In genomic region chr3:142640201-142640600, GRCm38 (mm10) we compare ENCODE assay signal across 9 mouse cellular contexts. TPM values are rescaled to one million over a fixed set of nuclear protein-coding genes. Genes with fewer than 3 reads are reported as not detected.
DNase-seq lines count a peak whose midpoint lies in the region; ATAC-seq and TF ChIP-seq lines count a peak whose summit lies in the region.
"Had no signal": no experiment of that assay in that cellular context is flagged by ENCODE, and none has a peak within 500 bp of the region (broad histone marks: within the 10 kb centered on the region; RNA-seq: fewer than 3 reads in every experiment).

No protein-coding gene starts in this region.

- 0 out of 2 replicates have a peak overlapping the region, but pooled peaks have one; percentile 12 for H3K4me2 ChIP-seq in liver, embryonic 16.5 days (ENCODE audit: low read depth, low read length)
- H3K4me2 ChIP-seq: hindbrain, embryonic 15.5 days had no signal

- no peaks in the 10 kb centered on the region for H3K4me1 ChIP-seq in MEL (ENCODE audit: control insufficient read depth in 1 of 2, insufficient read depth in 2 of 2, low read length in 2 of 2)
- H3K4me1 ChIP-seq in liver, embryonic 16.5 days (ENCODE audit: control insufficient read depth, low read depth, low read length) = no peaks in the 10 kb centered on the region
- H3K4me1 ChIP-seq: hindbrain, embryonic 15.5 days had no signal

- ATAC-seq in liver, embryonic 16.5 days (ENCODE audit: low read depth) = no peak
- peak; percentile 69 for ATAC-seq in neutrophil, adult 5-6 weeks (ENCODE audit: extremely low read depth, insufficient number of reproducible peaks, low FRiP score, poor library complexity, severe bottlenecking)

- no peak overlapping the region for H3K9ac ChIP-seq in MEL (ENCODE audit: control insufficient read depth, low read depth, low read length, poor library complexity, severe bottlenecking)
- no peak overlapping the region for H3K9ac ChIP-seq in liver, embryonic 16.5 days (ENCODE audit: low read depth, low read length)
- H3K9ac ChIP-seq: hindbrain, embryonic 15.5 days had no signal

- DNase-seq in 416B (ENCODE audit: low read depth) (peak; percentile 74), MEL (ENCODE audit: low read depth, low spot score) (peak; percentile 63)
- peak; percentile 44 to 49 for DNase-seq in cerebellum, postnatal 36 days
- peak; percentile 56 to 86 for DNase-seq in heart, adult 18-20 months
- DNase-seq in kidney, adult 9 months = peak; percentile 77
- DNase-seq in urinary bladder, postnatal 14 days (ENCODE audit: low spot score) = peak; percentile 72

- H3K9me3 ChIP-seq in MEL (replicated peaks; ENCODE audit: insufficient read depth, low read length) = no peaks in the 10 kb centered on the region
- H3K9me3 ChIP-seq in liver, embryonic 16.5 days (replicated peaks; ENCODE audit: control insufficient read depth, low read length) = no peaks in the 10 kb centered on the region
- H3K9me3 ChIP-seq: hindbrain, embryonic 15.5 days had no signal

- no peaks in the 10 kb centered on the region for H3K79me2 ChIP-seq in MEL (ENCODE audit: control insufficient read depth, insufficient read depth, low read length, poor library complexity)

- TF ChIP-seq RAD21 in MEL (IDR thresholded peaks at IDR 0.05; ENCODE audit: low read depth, low read length) = peak; percentile 35

- 2% methylated on average over 9 of the region's 9 CpGs for WGBS in liver, embryonic 16.5 days (ENCODE audit: insufficient replicate concordance)

- TF ChIP-seq POLR2A in MEL (IDR thresholded peaks at IDR 0.05; ENCODE audit: control insufficient read depth in 1 of 2, insufficient read depth in 1 of 2, low read depth in 1 of 2, low read length in 2 of 2, poor library complexity in 1 of 2) = no peak

- no peak for TF ChIP-seq EP300 in MEL (IDR thresholded peaks at IDR 0.05; ENCODE audit: low read depth in 1 of 2, low read length in 2 of 2)

- peak; percentile 48 to 64 (median 59) for TF ChIP-seq CTCF in MEL (IDR thresholded peaks at IDR 0.05 in 2 of 3, conservative IDR thresholded peaks at IDR 0.05 in 1 of 3; ENCODE audit: control insufficient read depth in 1 of 3, insufficient read depth in 1 of 3, low read depth in 2 of 3, low read length in 3 of 3, poor library complexity in 1 of 3, severe bottlenecking in 1 of 3)

- H3K27me3 ChIP-seq in MEL (ENCODE audit: control insufficient read depth in 1 of 2, insufficient read depth in 2 of 2, low read length in 2 of 2) = peaks cover 0 to 5% of the 10 kb centered on the region in 2 experiments; a peak in 3 of 4 replicates
- no peaks in the 10 kb centered on the region for H3K27me3 ChIP-seq in liver, embryonic 16.5 days (ENCODE audit: control insufficient read depth, insufficient read depth, low read depth, low read length)
- H3K27me3 ChIP-seq: hindbrain, embryonic 15.5 days had no signal

- H3K36me3 ChIP-seq in MEL (ENCODE audit: control insufficient read depth in 1 of 2, insufficient read depth in 2 of 2, low read length in 2 of 2) = no peaks in the 10 kb centered on the region
- no peaks in the 10 kb centered on the region for H3K36me3 ChIP-seq in liver, embryonic 16.5 days (ENCODE audit: control insufficient read depth, insufficient read depth)
- H3K36me3 ChIP-seq: hindbrain, embryonic 15.5 days had no signal

- H3K4me3 ChIP-seq in MEL (ENCODE audit: control insufficient read depth in 1 of 2, insufficient read depth in 1 of 2, low read depth in 2 of 2, low read length in 2 of 2) = no peak overlapping the region
- H3K4me3 ChIP-seq in liver, embryonic 16.5 days (ENCODE audit: low read depth, low read length) = no peak overlapping the region
- H3K4me3 ChIP-seq: hindbrain, embryonic 15.5 days had no signal

- H3K27ac ChIP-seq in MEL (ENCODE audit: control insufficient read depth, low read depth, low read length) = no peak overlapping the region
- no peak overlapping the region for H3K27ac ChIP-seq in liver, embryonic 16.5 days (ENCODE audit: low read length)
- H3K27ac ChIP-seq: hindbrain, embryonic 15.5 days had no signal

TF ChIP-seq in MEL, 35 proteins besides CTCF, POLR2A, EP300 and RAD21:
- peak; percentile 61 for TF ChIP-seq SMC3 (IDR thresholded peaks at IDR 0.05; ENCODE audit: low read depth, low read length)
- TF ChIP-seq TBP (IDR thresholded peaks at IDR 0.05; ENCODE audit: low read depth, low read length) = no peak
TF ChIP-seq in MEL: peak in this region for 1.

RNA-seq across cellular contexts. Expression of gene Gbp2, which starts 19.8 kb away (rescaled TPM):
- total RNA-seq in MEL (2012; rRNA removed) = 0.04 TPM in 1 of 2 replicates, not detected in the other
- polyA plus RNA-seq in MEL (2012; ENCODE audit: insufficient read depth in 1 of 2, insufficient read length in 2 of 2, low read depth in 1 of 2, low replicate concordance in 2 of 2, missing spikeins in 1 of 2) = under 1 TPM in 1 of 2 experiments, not detected in 1; 0.03 TPM
- total RNA-seq in heart, adult 18-20 months (2021) = 10 to 100 TPM; 11.5 to 24.6 TPM
- polyA plus RNA-seq in liver, embryonic 16.5 days (2015; fragmentation: Nextera tagmentation; extraction: Ambion mirVana) = 2.1 and 2.7 TPM in 2 replicates
- 79.4 and 83.7 TPM in 2 replicates for total RNA-seq in neutrophil, adult 5-6 weeks (2017)

RNA-seq across cellular contexts. Expression of gene Gbp2b, which starts 45.6 kb away (rescaled TPM):
- not detected in 2 replicates for total RNA-seq in MEL (2012; rRNA removed)
- polyA plus RNA-seq in MEL (2012; ENCODE audit: insufficient read depth in 1 of 2, insufficient read length in 2 of 2, low read depth in 1 of 2, low replicate concordance in 2 of 2, missing spikeins in 1 of 2) = not detected
- total RNA-seq in heart, adult 18-20 months (2021) = under 1 TPM; 0.27 to 0.41 TPM
- polyA plus RNA-seq in liver, embryonic 16.5 days (2015; fragmentation: Nextera tagmentation; extraction: Ambion mirVana) = not detected in 2 replicates
- not detected in 2 replicates for total RNA-seq in neutrophil, adult 5-6 weeks (2017)
- polyA plus RNA-seq: hindbrain, embryonic 15.5 days had no signal

Comparison
In these comparisons a context has a peak if more than half of its experiments do, and no peak if none do; other contexts are left out.
1. RNA of gene Gbp2, which starts 19.8 kb away (total RNA-seq): 79.4 to 83.7 TPM in neutrophil, adult 5-6 weeks and 11.5 to 24.6 TPM in heart, adult 18-20 months; 0.04 TPM in MEL; every median in the first group is over 10 times any median in the second.
2. Peak in every context shown above with its lines, with median percentiles within 50 percentile points of each other: DNase-seq.